In genomic region chr7:56019930-56020253, GRCm38 (mm10) we compare ENCODE assay signal across 8 mouse cellular contexts. TPM values are rescaled to one million over a fixed set of nuclear protein-coding genes. Genes with fewer than 3 reads are reported as not detected.
DNase-seq lines count a peak whose midpoint lies in the region; ATAC-seq and TF ChIP-seq lines count a peak whose summit lies in the region.

Nipa1 (minus strand) TSS chr7:56019954.

- H3K4me1 ChIP-seq in embryonic facial prominence, embryonic 10.5 days: peaks cover 12% of the 10 kb centered on the region
- peaks cover 3% of the 10 kb centered on the region for H3K4me1 ChIP-seq in hindbrain, embryonic 16.5 days (ENCODE audit: control insufficient read depth, insufficient read depth, low read depth, low read length)

- no peak for TF ChIP-seq CTCF in layer of hippocampus, adult 2 months (conservative IDR thresholded peaks at IDR 0.05)

- H3K4me3 ChIP-seq in layer of hippocampus, adult 2 months: peak within 1 kb of the TSS; percentile 95
- H3K4me3 ChIP-seq in embryonic facial prominence, embryonic 10.5 days: peak within 1 kb of the TSS; percentile 77
- peak within 1 kb of the TSS; percentile 76 for H3K4me3 ChIP-seq in hindbrain, embryonic 16.5 days (ENCODE audit: low read length)

- H3K36me3 ChIP-seq in embryonic facial prominence, embryonic 10.5 days (replicated peaks): no peaks in the 10 kb centered on the region
- H3K36me3 ChIP-seq in hindbrain, embryonic 16.5 days (ENCODE audit: control insufficient read depth, insufficient read depth, low read length): peaks cover 3% of the 10 kb centered on the region

- 50% methylated on average over 3 of the region's 3 CpGs for WGBS in embryonic facial prominence, embryonic 10.5 days
- 56% methylated on average over 3 of the region's 3 CpGs for WGBS in hindbrain, embryonic 16.5 days

- peak within 1 kb of the TSS; percentile 98 for H3K27ac ChIP-seq in layer of hippocampus, adult 2 months
- H3K27ac ChIP-seq in embryonic facial prominence, embryonic 10.5 days (replicated peaks): peak within 1 kb of the TSS; percentile 90
- peak within 1 kb of the TSS; percentile 75 for H3K27ac ChIP-seq in hindbrain, embryonic 16.5 days (ENCODE audit: low read depth, low read length)

- DNase-seq in layer of hippocampus, adult 2 months (ENCODE audit: low spot score in 2 of 2): no peak
- DNase-seq in layer of hippocampus, adult 11-12 months (ENCODE audit: low spot score): no peak
- DNase-seq in embryonic facial prominence, embryonic 10.5 days (ENCODE audit: low spot score): no peak
- DNase-seq in ovary, adult 18-20 months (ENCODE audit: low spot score): no peak
- no peak for DNase-seq in embryo, embryonic 10 days (ENCODE audit: low spot score)
- no peak for DNase-seq in urinary bladder, postnatal 14 days (ENCODE audit: low spot score)

- peak within 1 kb of the TSS; percentile 58 for H3K4me2 ChIP-seq in hindbrain, embryonic 16.5 days (ENCODE audit: low read length)

- no peaks in the 10 kb centered on the region for H3K9me3 ChIP-seq in embryonic facial prominence, embryonic 10.5 days
- no peaks in the 10 kb centered on the region for H3K9me3 ChIP-seq in hindbrain, embryonic 16.5 days (ENCODE audit: control insufficient read depth, low read length)

- H3K27me3 ChIP-seq in embryonic facial prominence, embryonic 10.5 days (replicated peaks; ENCODE audit: low read depth, poor library complexity, severe bottlenecking): no peaks in the 10 kb centered on the region
- no peaks in the 10 kb centered on the region for H3K27me3 ChIP-seq in hindbrain, embryonic 16.5 days (replicated peaks; ENCODE audit: control insufficient read depth, insufficient read depth, low read length)

- ATAC-seq in hindbrain, embryonic 16.5 days: no peak
- no peak for ATAC-seq in megakaryocyte-erythroid progenitor cell, adult 5-6 weeks (replicated peaks; ENCODE audit: low FRiP score, low TSS enrichment, poor library complexity, severe bottlenecking)

- peak within 1 kb of the TSS; percentile 82 for H3K9ac ChIP-seq in hindbrain, embryonic 16.5 days (ENCODE audit: low read depth, low read length)

RNA-seq across cellular contexts. Expression of gene Nipa1, which starts in this region (rescaled TPM):
- 10 to 100 TPM; 56.6 to 59.1 TPM for total RNA-seq in layer of hippocampus, adult 2 months (2021)
- polyA plus RNA-seq in embryonic facial prominence, embryonic 10.5 days (2016; fragmentation: Nextera tagmentation; extraction: Ambion mirVana): 7.4 and 7.5 TPM in 2 replicates
- polyA plus RNA-seq in hindbrain, embryonic 16.5 days (2015; fragmentation: Nextera tagmentation; extraction: Ambion mirVana): 28.7 and 29.9 TPM in 2 replicates
- 12.6 and 16.9 TPM in 2 replicates for total RNA-seq in megakaryocyte-erythroid progenitor cell, adult 5-6 weeks (2014; fragmentation: Nextera tagmentation)
- 25.5 and 31.7 TPM in 2 replicates for total RNA-seq in megakaryocyte-erythroid progenitor cell, adult 5-6 weeks (2017)
